In genomic region chr1:43837236-43837635, GRCm38 (mm10) we compare ENCODE assay signal across 22 mouse cellular contexts.
"Had no signal": no experiment of that assay in that cellular context is flagged by ENCODE, and none has a peak within 500 bp of the region (broad histone marks: within the 10 kb centered on the region; RNA-seq: fewer than 3 reads in every experiment).

No protein-coding gene starts in this region.

- H3K9me3 ChIP-seq: heart, embryonic 13.5 days; heart, embryonic 15.5 days; hindbrain, embryonic 13.5 days; hindbrain, embryonic 15.5 days; kidney, embryonic 15.5 days; limb, embryonic 13.5 days; limb, embryonic 15.5 days; liver, embryonic 12.5 days had no signal

- ATAC-seq: hindbrain, postnatal 0 days; intestine, embryonic 16.5 days; liver, embryonic 12.5 days had no signal

- H3K9ac ChIP-seq: heart, embryonic 13.5 days; heart, embryonic 15.5 days; hindbrain, embryonic 13.5 days; hindbrain, embryonic 15.5 days; kidney, embryonic 15.5 days; limb, embryonic 13.5 days; limb, embryonic 15.5 days; liver, embryonic 12.5 days; liver, embryonic 14.5 days had no signal

- H3K4me2 ChIP-seq: heart, embryonic 11.5 days; heart, embryonic 13.5 days; heart, embryonic 15.5 days; hindbrain, embryonic 13.5 days; hindbrain, embryonic 15.5 days; kidney, embryonic 15.5 days; limb, embryonic 13.5 days; limb, embryonic 15.5 days; liver, embryonic 12.5 days had no signal

- H3K27me3 ChIP-seq: heart, embryonic 13.5 days; heart, embryonic 15.5 days; hindbrain, embryonic 13.5 days; hindbrain, embryonic 15.5 days; kidney, embryonic 15.5 days; limb, embryonic 13.5 days; limb, embryonic 15.5 days; liver, embryonic 12.5 days had no signal

- DNase-seq: gastrocnemius, postnatal 14 days; gastrocnemius, postnatal 36 days; heart, adult 2 months; heart, postnatal 14 days; heart, postnatal 36 days; kidney, postnatal 10 days; layer of hippocampus, adult 9-11 months; layer of hippocampus, postnatal 36 days; left cerebral cortex, postnatal 4 days; lung, adult 18-20 months had no signal

- H3K36me3 ChIP-seq: heart, embryonic 13.5 days; heart, embryonic 15.5 days; hindbrain, embryonic 13.5 days; hindbrain, embryonic 15.5 days; kidney, embryonic 15.5 days; limb, embryonic 13.5 days; limb, embryonic 15.5 days; liver, embryonic 12.5 days had no signal

- H3K27ac ChIP-seq: heart, adult 2 months; heart, embryonic 13.5 days; heart, embryonic 15.5 days; hindbrain, embryonic 13.5 days; hindbrain, embryonic 15.5 days; hindbrain, postnatal 0 days; kidney, embryonic 15.5 days; limb, embryonic 13.5 days; limb, embryonic 15.5 days; liver, embryonic 12.5 days; liver, embryonic 14.5 days had no signal

- H3K4me1 ChIP-seq: heart, embryonic 13.5 days; heart, embryonic 15.5 days; hindbrain, embryonic 13.5 days; hindbrain, embryonic 15.5 days; kidney, embryonic 15.5 days; limb, embryonic 13.5 days; limb, embryonic 15.5 days; liver, embryonic 12.5 days had no signal

- H3K4me3 ChIP-seq: heart, adult 2 months; heart, embryonic 13.5 days; heart, embryonic 15.5 days; hindbrain, embryonic 13.5 days; hindbrain, embryonic 15.5 days; kidney, embryonic 15.5 days; limb, embryonic 13.5 days; limb, embryonic 15.5 days; liver, embryonic 12.5 days had no signal
